Mouse (Mus musculus) left cerebral cortex, postnatal 10 days (tissue): Measurements from ENCODE around the gene Tgfbi. TPM values are rescaled to one million over a fixed set of nuclear protein-coding genes. Genes with fewer than 3 reads are reported as not detected.
A peak's percentile ranks its signal among the peaks of the same experiment; 100 is the strongest.

Experiments
- DNase-seq, 2 experiments: peaks; one replicate each; pipeline ENCODE4 v3.0.0; 2021 to 2022; ENCODE audit warnings: low spot score in 2 of 2, mixed read lengths in 1 of 2; ENCODE audit errors: extremely low spot score in 1 of 2
- intact Hi-C: fragments of 180-260 bp; cut with DNase I; formaldehyde crosslinking; loops from one replicate; pipeline ENCODE4 v1.15.1; 2025
- total RNA-seq, 2 experiments: library from RNA; stranded (reverse); gene quantifications; 2 replicates each; pipeline ENCODE4 v1.2.3; 2021

The Tgfbi gene
- total RNA-seq, 2 experiments from 2014 or later, result 3.5 to 4.0 TPM

DNA sequence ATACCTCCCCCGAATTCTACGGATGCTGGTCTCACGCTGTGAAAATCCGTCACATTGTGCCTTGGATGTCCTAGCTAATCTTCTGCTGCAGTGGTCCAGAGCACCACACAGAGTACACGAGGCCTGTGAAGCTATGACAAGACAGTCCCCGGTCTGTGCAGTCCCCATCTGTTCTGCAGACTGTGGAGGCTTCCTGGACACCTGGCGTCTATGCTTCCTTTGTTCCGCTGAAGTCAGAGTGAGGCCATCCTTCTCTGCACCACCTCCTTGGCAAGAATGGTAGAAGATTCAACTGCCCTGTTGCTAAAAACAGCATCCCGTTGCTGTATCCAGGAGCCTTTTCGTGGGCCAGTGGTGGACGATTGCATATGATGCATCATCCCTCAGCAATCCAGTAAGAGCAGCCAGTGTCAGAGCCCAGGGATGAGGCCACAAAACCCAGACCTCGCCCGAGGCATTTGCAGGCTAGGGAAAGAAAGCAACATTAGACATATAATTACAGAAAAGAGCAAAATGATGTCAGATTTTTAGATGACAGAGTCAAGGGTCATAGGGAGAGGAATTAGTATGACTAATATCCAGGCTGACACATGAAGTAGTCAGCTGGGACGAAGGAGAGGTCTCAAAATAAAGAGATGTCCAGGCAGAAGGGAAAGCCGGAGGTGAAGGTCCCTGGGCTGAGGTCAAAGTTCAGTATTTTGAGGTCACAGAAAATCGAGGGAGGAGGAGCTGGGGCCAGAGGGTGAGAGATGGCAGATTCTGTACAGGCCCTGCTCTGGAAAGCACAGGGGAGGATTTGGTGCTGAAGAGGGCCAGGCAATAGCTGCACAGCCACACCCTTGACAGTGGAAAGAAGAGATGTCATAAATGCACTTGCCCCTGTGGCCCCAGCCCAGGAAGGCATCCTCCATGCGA lies 55.2 kb downstream of the Tgfbi start:
- no peak for DNase-seq

DNA sequence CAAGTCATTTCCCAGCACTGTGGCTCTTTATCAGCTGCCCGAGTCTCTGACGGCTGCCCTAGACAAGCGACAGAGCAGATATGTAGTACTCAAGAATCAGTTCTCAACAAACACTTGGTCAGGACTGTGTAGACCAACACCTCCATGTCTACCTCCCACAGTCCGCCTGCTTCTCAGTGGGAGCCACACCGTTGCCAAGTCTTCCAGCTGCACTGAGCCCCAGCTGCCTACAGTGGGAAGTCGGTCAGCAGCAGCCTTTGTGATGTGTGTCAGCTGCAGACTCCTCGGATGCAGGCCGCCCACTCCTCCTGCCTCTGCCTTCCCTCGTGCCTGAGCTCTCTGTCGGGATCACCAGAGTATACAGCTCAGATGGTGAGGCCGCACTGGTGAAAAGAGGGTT lies 61.9 kb downstream of the Tgfbi start:
- DNase-seq, result peak in 1 of 2 experiments; percentile 74
- intact Hi-C loops, result no loop called here

More for the DNA sequence above, 55.2 kb downstream of the Tgfbi start:
- intact Hi-C loops, result no loop called here

DNA sequence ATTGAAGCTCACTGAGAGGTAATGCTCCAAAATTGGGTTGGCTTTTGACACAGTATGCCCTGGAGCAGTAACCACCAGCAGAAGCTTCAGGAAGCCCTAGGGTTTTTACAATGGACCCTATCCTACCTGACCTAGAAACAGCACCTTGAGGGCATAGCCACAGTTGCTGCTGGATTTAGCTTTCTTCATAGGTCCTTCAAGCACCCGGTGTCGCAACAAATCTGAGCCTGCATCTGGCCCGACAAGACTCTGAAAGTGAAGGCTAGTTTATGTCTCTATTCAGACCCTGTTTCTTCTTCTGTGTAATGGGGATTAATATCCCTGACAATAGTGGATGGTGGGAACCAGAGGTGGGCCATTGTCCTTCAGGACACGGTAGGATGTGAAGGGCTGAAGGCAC lies 68.4 kb downstream of the Tgfbi start:
- intact Hi-C loops, result loop anchor here (5.0 kb wide), 1 partner anchor 1210 kb away; no protein-coding TSS in a partner anchor
- no peak for DNase-seq

DNA sequence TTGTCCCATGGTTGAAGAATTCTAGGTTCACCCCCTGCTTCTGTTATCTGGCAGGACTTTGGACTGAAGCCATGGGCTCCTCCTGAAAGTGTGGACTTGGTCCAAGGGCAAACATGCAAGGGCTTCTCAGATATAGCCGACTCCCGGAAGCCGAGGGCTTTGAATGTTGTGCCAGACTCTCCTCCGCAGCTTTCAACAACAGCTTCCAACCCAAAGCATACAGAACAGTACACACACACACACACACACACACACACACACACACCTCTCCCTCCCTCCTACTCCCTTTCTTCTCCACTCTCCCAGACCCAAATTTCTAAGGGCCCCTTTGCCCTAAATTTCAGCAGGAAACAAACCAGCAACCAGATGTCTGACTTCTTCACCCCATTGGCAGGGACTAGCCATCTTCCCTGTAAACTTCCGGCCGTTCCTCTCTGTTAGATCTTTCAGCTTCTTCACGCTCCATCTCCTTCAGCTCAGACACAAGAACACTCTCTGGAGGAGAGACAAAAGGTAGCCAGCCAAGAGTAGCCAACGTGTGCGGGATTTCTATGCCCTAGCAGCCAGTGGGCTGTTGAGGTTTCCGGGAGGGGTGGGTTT lies 69.0 kb downstream of the Tgfbi start:
- intact Hi-C loops, result loop anchor here (5.0 kb wide), 1 partner anchor 1209 kb away; no protein-coding TSS in a partner anchor
- peak in 1 of 2 experiments; percentile 70 for DNase-seq

DNA sequence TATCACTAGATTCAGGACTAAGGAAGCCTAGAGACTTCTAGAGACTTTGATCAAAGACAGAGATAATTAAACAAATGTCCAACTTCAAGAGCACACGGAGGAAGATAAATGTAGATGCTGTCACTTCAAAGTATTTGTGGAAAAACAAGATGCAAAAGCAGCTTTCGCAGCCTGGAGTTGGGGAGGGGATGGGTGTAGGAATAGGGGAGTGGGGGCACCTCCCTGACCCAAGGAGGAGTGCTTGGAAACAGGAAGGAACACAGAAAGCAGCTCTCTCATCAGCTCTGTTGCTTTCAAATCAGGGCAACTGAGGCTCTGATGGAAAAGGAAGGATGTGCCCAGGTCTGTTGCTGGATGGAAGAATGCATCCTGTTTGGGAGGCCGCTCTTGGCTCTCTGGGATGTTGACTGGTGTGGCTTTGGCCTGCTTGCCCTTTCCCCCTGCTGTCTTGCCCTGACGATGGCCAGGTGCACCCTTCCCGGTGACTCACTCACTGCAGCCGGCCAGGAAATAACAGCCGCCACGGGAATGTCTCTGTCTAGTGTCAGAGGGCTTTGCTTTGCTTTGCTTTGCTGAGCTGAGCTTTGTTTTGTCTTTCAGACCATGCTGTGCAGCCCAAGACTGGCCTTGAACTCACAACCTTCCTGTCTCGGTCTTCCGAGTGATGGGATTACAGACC lies 69.6 kb downstream of the Tgfbi start:
- intact Hi-C loops, result loop anchor here (5.0 kb wide), 1 partner anchor 1208 kb away; no protein-coding TSS in a partner anchor
- peak in 1 of 2 experiments; percentile 69 for DNase-seq

DNA sequence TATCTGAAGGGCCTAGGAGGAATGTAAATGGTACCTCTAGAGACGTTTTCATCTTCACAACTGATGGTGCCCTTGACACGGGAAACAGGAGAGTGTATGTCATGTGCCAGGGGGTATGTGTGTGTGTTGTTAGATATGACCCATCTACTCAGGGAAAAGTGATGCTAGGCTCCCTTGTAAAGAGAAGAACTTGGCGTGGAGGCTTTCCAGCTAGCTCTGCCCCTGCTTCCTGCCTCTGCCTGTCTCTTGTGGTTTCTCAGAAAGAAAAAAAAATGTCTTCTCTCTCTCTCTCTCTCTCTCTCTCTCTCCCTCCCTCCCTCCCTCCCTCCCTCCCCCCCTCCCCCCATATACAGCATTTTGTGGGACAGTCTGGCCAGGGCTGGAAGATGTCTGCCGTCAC lies 72.6 kb downstream of the Tgfbi start:
- no peak for DNase-seq
- intact Hi-C loops, result no loop called here

DNA sequence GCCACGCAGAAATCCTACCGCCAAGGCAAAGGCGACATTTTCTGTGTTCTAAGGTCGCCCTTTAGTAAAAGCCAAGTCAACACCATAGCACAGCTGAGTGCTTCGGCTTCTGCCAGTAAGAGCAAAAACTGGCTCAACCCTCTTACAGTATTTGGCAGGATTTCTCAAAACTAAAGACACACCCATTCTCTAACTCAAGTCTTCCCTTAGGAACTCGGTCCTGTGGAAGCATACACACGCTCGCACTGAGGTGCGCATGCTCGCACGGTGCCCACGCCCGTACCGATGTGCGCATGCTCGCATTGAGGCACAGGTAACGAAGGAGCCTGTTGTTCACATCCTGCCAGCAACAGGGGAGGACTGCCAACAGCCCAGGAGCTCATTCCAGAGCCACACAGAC lies 73.0 kb downstream of the Tgfbi start:
- peak in 1 of 2 experiments; percentile 52 for DNase-seq
- intact Hi-C loops, result no loop called here

DNA sequence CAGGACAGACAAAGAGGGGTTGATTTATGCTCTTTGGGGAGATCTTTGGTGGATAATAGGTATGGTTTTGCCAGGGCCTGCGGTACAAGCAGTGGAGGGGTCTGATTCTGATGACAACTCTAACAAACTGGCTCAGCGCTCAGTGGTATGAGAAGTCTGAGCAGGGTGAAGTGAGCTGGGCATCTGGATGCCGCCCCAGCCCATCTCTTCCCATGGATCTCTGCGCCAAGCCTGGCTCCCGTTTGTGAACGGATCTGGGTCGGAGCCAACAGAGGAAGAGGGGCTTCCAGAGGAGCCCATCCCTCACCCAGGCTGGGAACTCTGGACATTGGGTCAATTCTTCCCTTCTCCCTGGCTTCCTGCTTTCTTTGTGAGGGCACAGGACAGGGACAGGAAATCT lies 74.0 kb downstream of the Tgfbi start:
- no peak for DNase-seq
- intact Hi-C loops, result no loop called here

Other genes starting within 250 kb of the Tgfbi start
- gene Gm3045, start 182.9 kb upstream of the Tgfbi start, total RNA-seq, result not detected
- gene Slc25a48, start 171.2 kb upstream of the Tgfbi start, total RNA-seq, result under 1 TPM in 1 of 2 experiments, not detected in 1; 0.10 TPM
- not detected for gene Il9, start 127.3 kb upstream of the Tgfbi start, total RNA-seq
- 1 to 10 TPM; 3.8 to 4.2 TPM for gene Fbxl21, start 87.1 kb upstream of the Tgfbi start, total RNA-seq
- not detected for gene Lect2, start 61.0 kb upstream of the Tgfbi start, total RNA-seq
- 10 to 100 TPM; 22.3 to 23.0 TPM for gene Smad5, start 93.5 kb downstream of the Tgfbi start, total RNA-seq
- gene Gm45623, start 144.3 kb downstream of the Tgfbi start, total RNA-seq, result 10 to 100 TPM in 1 of 2 experiments, 1 to 10 TPM in 1; 6.9 to 13.1 TPM